Mouse (Mus musculus): ENCODE measurements at regions not wholly inside any gene's neighbourhood (a gene's known extent, or its start where the extent isn't known, plus 50 kb on each side); places are given as distances from the start of the nearest gene placed in this dataset.
A peak's percentile ranks its signal among the peaks of the same experiment; 100 is the strongest.

DNA sequence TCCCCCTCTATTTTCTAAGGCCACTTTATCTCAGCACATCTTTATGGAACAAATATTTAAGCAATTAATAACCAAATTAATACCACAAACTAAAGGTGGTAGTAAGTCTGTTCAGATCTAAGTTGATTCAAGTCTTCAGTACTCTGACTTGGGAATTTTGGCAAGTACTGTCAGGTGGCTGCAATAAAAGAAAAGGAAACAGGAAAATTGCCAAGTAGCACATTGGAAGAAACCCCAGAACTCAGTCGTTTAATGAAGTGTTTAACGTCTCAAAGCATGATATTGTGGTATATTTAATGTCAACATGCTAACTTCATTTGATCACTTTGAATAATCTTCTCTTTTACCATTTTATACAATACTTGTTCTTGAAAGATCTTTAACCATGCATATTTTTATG is 142.2 kb downstream of the Gm11146 start:
- no peak for DNase-seq (ENCODE audit: low read depth)

DNA sequence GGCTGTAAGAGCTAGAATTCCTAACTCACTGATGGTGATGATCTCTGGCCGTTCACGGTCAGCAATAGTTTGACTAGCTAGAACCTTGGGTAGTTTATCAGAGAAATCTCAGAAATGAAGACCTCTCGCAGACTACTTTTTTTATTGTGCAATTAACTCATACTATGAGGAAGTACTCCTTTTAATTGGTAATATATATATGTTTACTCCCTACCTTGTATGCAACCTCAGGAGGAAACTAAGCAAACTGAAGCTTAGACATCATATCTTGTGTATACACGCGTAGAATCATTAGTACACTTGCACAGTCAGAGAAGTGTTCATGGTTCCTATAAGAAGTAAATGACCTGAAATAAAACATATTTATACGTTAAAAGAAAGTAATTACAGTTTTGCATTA is 157.2 kb downstream of the Gm11146 start:
- no peak for DNase-seq (ENCODE audit: low read depth)

DNA sequence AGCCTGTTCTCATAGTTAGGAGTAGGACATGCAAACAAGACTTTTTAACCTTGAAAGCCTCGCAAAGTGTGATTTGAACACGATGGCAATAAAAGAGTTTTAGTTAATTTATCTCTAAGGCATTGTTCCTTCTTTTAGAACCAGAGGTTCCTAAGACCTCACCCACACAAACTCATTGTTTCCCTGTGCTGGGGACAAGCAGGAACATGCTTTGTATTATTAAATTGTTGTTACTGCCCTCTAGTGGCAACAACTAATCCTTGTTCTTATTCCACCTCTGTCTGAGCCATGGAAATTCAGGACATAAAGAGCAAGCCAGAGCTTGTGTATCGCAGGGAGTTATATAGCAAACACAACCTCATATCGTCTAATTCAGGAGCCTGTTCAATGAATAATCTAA is 157.9 kb downstream of the Gm11146 start:
- DNase-seq (ENCODE audit: low read depth): peak; percentile 25

DNA sequence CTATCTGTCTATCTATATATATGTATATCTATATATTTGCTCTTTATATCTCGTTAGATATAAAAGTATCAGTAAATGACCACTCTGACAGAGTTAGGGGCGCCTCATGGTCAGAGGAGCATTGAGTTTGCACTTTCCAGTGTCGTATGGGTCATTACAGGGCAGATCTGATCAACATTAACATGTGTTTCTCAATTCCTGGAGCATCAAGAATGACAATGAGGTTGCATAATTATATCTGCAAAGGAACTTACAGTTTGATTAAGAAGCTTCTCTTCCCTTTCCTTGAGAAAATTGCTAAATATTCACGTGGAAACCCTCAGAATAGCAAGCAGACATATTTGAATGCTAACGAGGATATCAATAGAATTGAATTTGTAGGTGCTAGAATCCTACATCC is 158.6 kb downstream of the Gm11146 start:
- DNase-seq (ENCODE audit: low read depth): no peak

DNA sequence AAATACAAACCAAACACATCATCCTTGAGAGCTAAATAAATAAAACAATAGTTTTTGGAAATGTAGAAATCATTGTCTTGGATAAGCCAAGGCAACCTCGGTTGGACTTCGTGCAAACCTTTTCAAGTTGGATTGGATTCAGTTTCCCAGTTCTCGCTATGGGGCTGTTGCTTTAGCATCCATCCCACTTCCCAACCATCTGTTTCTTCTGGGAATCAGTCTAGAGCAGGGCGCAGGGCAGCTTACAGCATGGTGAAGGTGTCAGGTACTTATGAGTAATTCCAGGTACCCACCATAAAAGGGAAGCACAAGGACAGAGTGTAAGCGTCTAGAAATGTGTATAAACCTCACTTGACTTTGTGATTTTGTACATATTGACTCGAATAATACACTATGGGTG is 159.0 kb downstream of the Gm11146 start:
- no peak for DNase-seq (ENCODE audit: low read depth)

DNA sequence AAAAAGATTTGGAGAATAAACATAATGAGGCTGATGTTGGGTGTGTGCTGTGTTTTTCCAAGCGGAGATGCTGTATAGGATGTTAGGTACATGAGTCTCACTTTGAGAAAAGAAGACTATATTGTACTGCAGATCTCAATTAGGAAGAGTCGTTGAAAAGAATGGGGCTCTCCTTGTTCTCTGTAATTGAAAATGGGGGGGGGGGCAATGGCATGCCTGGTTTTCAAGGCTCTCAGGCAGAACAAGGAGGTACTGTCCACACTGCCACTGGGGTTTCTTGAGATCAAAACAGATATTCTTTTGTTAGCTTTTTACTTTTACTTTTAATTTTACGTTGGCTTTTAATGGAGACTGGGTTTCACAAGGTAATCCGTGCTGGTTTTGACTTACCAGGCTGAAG is 170.5 kb downstream of the Gm11146 start:
- DNase-seq (ENCODE audit: low read depth): no peak

DNA sequence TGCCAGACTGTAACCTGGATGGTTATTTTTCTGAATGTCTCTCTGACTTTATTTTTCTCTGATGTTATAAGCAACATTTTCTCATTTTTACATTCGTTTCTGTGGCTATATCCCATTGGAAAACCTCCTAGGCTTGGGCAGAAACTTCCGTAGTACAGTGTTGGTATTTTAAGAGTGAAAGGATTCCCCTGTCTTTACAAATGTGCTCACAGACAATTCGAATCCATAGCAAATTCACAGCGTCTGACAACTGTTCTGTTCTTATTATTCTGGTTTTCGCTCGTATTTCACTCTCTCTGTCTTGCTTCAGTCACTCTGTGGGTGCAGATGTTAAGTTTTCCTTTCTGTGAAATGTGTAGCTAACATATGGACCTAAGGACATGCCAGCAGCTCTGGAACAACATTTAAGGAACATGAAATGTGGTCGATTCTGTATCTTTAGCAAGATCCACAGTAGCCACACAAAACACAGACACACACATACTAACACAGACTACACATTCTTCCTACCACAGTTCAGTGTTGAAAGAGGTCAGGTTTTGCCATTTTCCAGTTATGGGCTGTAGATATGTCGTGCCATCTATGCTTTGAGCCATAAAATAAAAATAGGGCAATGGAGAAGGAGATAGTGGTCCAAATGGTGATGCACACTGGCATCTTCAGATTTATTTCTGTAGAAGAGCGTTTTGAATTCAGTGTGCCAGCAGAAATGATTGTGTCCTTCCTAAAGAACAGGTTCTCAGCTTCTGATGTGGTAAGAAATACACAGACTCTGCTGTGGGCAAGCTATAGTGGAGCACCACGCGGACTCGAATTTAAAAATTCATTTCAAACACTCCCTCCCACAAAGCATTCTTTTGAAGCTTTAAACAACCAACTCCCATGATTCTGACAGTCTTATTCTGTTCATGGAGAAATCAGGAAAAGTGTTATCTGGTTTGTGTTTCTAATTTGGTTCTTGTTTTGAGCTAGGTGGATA is 179.2 kb downstream of the Gm11146 start:
- no peak for DNase-seq (ENCODE audit: low read depth)

DNA sequence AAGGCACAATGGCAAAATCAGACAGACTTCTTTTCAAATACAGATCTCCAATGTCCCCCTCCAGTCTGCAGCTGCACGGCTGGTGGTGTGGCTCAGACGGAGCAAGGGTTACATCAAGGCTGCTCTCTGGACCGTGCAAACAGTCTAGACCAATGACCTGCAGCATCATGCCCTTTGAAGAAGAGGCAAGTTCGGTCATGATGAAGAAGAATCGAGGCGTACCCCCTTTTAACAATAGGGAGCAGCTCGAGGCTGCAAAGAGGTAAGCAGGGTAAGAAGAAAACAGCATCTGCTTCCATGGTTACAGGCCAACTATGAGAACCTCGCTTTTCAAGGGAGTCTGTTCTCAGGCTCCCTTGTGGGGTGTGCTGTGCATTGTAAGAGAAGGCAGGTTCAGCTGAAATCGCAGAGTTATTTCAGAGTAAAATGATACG is 180.3 kb downstream of the Gm11146 start:
- DNase-seq (ENCODE audit: low read depth): no peak

DNA sequence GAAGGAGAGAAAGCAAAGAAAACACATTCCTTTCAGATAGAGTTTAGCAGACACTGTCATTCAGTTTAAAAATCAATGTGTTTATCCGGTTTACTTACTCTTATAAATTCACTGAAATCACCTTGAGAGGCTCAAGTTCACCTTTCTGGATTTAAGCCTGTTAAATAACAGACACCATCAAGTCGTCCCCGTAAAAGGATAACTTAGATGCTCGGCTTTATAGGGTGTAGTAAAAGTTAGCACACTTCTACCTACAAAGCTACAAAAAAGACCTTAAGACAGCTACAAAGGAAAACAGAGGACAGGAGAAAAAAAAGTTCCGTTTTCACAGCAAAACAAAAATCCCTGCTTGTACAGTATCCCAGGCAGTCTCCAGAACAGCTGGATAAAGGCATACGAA is 180.9 kb downstream of the Gm11146 start:
- no peak for DNase-seq (ENCODE audit: low read depth)

DNA sequence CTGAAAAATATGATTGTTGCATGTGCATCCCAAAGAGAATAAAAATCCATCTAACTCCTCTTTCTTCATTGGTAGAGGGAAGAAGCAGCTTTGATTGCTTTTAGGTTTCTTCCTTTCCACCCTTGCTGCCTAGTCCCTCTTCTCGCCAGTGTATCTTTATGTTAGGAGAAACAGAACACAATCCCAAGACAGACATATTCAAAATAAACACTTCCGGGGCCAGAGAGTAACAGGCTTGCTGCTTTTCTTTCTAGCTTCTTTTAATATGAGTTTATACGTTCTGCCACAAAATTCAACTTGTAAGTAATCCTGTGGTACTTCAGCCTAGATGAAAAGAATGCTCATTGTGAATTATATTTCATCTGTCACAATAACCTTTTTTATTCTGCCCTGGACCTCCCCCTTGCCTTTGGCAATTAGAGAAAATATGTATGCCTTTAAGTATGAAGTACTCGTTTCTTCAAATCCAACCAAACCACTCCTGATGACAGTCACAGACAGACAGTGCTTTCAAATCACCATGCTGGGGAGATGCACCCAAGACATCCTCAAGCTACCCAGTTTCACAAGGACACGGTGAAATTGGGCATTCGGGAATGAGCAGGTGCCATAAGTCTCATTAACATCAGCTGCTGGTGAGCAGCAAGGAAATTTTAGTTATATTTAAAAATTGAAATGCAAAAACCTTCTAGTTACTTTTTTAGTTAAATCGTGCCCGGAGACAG is 181.6 kb downstream of the Gm11146 start:
- DNase-seq (ENCODE audit: low read depth): no peak

DNA sequence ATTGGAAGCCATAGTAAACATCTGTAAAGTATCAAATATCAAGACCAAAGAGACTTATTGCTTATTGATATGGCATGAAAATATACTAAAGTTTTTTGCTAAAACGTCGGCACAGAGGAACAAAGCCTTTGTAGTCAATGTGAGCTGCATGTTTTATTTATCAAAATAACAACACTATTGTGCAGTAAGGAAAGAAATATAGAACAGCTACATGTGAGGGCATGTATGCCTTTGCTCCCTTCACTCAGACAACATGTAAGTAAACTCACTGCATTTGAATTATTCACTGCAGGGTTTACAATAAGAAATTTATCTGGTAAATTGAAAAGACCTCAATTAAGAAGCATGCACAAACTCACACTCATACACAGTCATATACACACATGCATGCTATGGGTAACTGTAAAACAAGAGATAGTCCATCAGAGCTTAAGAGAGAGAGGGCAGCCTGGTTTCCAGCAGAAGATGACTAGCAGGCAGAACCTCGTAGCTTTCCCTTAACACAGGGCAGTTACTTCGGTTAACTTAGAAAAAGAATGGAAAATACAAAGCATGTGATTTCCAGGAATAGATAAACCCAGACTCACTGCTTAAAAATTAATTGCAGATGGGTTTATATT is 182.7 kb downstream of the Gm11146 start:
- DNase-seq (ENCODE audit: low read depth): no peak

DNA sequence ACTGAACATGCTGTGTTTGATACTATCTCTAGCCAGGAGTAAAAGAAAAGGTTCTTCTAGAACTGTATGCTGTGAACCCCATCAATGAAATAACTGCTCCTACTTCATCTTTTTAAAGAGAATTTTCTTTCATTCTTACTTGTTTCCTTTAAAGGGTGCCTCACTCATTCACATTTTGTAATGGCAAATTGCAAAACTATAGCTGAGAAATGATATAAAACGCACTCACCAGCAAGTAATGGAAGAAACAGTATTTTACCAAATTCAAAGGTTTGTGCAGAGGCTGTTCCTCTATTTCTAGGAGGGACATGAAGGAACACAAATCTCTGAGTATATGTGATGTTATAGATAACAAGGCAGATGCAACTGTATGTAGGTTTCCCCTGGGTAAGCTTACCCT is 183.4 kb downstream of the Gm11146 start:
- DNase-seq (ENCODE audit: low read depth): no peak

DNA sequence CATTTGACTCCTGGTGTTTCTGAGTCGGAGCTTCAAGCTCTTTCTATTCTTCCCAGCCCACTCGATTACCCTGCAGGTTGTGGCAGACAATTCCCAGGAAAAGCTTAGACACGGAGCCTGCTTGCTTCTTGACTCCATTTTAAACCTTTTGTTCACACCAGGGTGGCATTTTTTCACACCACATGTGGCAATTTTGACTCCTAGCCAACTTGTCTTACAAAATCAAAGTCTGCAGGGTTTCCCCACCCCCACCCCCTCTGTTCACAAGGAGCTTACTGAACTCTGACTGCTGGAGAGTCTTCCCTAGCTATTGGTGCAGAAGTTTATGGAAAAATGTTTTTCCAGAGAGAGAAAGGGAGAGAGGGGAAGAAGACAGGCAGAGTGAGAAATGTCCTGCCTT is 184.1 kb downstream of the Gm11146 start:
- no peak for DNase-seq (ENCODE audit: low read depth)

DNA sequence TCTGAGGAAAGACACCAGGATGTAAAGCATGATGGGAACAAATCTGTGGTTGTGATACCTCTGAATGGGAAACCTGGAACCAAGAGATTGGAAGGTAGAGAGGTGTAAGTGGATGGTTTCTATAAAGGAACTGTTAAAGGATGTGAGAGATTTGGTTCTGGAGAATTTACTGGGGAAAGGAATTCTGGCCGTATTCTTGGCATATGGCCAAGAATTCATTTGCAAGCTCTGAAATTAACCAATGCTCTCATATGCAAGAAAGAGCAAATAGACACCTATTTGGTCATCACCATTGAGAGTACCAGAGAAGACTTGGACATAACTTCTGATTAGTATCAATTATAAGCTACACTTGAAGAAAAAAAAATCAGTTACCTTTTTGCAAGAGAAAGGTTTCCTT is 187.3 kb downstream of the Gm11146 start:
- no peak for DNase-seq (ENCODE audit: low read depth)

DNA sequence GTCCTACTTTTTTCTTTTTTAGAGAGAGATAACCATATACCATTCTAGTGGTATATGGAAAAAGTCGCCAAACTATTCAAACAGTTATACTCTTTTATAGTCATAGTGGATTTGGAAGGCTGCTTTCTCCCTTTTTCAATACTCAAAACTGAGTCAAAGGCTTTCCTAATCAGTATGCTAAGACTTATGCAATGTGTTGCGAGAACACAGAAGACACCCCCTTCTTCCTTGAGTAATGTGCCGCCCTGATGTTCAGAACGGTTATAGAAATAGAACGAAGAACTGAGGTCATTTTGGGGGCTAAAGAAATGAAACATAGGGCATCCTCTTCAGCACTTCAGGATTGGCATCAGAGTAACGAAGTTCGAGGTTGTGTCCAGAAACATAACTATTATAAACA is 192.7 kb downstream of the Gm11146 start:
- no peak for DNase-seq (ENCODE audit: low read depth)

DNA sequence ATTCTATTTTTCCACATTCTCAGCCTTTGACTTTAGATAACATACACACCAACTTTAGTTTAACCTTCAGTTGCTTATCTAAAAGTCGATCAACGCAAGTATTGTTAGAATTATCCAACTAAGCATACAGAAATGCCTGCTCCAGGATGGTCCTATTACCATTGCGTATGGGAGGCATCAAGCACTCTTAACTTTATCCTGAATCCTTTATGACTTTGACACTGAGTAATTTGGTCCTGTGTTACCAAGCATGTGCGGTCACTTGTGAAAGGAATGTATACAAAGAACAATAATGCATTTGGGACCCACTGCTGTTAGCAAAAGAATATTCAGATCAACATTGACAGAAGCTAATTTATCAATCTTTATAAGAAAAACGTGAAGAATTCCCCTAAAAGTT is 194.9 kb downstream of the Gm11146 start:
- no peak for DNase-seq (ENCODE audit: low read depth)

DNA sequence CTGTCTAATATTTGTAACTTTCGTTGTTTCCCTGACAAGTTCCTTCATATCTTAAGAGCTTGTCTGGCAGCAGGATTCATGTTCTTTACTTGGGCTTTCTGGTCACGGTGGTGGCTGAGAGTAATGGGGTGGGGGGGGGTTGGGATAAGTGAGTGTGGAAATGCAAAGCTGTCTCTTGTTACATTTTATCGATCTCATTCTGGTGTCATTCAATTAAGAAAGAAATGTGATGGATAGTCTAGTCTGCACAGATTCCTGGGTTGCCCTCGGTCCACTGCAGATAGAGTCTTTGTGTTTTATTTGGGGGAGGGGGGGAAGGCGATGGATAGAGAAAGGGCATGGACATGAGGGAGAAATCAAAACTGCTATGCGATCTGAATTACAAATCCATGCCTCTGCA is 196.0 kb downstream of the Gm11146 start:
- no peak for DNase-seq (ENCODE audit: low read depth)

DNA sequence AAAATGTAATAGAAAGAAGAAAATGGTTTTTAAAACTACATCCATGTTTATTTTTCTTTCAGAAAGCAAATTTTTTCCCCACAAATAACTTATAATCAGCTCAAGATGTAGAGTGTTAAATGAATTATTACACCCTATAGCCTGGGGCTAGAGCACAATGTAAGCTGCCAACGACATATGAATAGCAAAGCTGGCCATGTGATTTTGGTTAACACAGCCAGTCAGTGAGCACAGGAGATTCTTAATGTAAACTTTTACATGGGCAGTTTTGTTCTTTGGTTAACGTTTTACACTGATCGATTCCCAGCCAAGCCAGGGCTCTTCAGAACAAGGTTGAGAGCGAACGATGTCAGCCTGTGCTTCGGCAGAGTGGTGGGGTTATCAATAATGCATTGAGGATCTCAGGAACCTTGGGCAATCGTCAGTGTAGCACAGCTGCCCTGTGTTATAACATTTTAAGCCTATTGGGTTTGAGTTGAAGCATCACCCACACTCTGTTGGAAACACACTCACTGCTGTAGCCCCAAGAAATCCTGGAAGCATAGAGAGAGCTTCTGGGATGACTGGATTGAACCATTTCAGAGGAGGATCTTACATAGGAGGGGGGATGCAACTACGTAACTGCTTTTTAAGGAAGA is 196.6 kb downstream of the Gm11146 start:
- DNase-seq (ENCODE audit: low read depth): no peak

DNA sequence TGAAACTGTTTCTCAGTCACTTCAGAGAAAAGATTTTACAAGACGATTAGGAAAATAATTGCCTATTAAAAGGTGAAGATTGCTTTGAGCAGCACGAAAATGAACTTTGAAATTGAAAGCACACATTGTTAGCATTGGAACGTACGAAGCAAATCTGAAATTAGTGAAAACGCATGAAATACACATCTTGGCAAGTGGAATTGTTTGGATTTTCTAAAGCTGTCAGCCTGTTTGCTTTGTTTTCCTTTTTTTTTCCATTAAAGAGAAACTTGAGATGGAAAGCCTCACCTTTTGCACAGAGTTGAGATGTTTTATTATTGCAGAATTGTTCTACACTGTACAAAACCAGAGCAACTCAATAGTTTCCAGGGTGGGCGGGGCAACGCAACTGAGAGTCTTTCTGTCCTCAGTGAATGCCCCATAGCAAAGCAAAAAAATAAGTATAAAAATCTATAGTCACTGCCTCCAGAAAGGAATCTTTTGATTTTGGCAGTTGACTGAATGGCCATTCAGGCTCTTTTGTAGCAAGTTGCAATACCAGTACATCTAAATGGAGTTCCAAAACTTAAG is 199.1 kb downstream of the Gm11146 start:
- DNase-seq (ENCODE audit: low read depth): no peak

DNA sequence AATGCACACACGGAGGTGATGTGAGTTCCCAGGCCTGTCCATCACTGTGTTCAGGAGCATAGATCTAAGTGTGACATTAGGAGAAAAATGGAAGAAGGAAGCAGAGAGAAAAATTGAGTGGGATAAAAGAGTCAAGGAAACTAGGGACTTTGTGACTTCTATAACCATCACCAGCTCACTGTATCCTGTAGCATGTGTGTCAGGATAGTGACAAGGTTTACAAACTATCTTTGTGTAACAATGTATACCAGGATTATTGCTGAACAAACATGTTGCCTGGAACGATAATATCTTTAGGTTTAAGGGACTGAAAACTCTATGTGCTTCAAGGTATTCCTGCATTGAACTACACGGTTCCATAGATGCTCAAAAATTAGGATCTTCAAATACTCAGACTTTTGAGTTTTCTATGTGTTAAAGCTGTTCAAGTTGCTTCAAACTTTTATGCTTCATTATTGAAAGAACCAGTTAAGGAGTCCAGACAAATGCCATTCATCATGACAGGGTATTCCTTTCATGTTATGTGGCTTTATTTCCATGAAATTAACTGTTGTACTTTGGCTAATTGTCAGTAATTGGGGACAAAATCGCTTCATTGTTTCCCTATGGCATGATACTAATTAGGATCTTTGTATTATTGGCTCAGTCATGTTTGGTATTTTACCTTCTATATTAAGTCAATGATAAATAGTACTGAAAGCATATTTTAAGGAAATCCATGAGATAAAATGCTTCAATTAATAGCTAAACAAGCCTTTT is 200.5 kb downstream of the Gm11146 start:
- DNase-seq (ENCODE audit: low read depth): no peak

DNA sequence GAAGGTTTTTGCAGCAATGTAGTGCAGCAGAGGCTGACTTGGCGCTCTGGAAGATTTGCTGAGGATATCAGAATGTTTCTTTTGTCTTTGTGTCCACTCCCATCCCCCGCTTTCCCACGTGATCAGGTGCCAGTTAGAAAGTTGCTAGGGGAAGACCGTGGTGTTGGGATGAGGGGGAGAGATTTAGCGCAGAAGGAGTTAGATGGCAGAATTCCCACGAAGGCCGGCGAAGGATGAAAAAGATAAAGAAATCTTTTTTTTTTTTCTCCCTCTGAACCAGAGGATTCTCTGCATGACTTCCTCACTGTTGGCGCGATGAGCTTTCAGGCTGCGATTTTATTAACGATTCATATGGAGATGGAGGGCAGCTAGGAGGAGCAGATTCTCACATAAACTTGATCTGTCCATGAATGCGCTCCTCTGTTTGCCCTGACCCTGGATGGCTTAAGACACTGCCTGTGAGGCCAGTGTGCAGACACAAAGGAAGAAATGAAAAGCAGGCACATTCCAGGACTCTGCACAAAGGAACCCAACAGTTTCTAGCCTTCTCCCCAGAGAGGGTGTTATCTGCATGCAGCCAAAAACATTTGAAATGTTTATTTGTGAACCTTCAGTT is 201.5 kb downstream of the Gm11146 start:
- no peak for DNase-seq (ENCODE audit: low read depth)
